Mouse (Mus musculus): Measurements from ENCODE around the gene Urb1.

The Urb1 gene

DNA sequence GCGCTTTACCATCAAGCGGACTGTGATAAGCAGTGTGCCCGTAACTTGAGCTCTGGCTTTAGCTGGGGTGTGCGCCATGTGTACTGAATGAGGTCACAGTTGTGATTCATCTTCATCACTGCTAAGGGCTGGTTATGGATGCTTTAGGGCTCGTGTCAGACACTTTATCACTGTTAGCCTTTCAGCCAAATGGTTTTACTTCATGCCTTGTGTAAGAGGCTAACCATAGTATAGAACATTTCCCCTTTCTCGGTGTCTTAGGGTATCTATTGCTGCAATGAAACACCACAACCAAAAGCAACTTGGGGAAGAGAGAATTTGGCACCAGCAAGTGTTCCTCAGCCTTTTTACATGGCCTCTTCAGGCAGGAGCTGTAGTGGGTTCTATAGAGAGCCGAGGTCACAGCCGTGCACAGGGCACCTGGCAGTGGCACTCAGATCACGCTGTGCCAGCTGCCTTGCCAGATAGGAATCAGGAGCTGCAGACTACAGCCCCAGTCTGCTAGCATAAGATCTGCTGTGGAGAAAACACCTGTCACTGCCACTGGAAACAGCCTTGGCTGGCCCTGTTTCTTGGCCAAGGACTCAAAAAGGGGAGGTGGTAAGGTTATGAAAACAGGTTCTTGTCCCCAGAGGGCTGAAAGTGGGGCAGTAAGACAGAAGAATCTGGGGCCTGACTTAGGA lies 44.9 kb downstream of the Urb1 start:
- no peak for DNase-seq

DNA sequence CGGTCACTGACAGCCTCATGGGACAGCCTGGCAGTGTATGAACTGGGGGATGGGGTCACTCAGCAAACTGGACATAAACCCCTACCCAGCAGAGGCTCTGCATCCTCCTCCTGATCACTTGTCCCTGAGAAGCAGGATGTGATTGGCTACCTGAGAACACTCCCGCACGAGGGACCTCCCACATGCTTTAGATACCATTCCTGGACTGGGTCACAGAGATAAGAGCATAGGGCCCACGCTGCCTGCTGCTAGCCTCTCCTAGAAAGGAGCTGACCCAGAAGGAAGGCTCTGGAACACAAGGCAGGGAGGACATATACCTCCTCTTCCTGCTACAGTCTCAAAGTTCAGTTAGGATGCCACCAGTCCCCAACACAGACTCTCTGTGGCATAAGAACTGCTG lies 49.7 kb downstream of the Urb1 start:
- DNase-seq: no peak

DNA sequence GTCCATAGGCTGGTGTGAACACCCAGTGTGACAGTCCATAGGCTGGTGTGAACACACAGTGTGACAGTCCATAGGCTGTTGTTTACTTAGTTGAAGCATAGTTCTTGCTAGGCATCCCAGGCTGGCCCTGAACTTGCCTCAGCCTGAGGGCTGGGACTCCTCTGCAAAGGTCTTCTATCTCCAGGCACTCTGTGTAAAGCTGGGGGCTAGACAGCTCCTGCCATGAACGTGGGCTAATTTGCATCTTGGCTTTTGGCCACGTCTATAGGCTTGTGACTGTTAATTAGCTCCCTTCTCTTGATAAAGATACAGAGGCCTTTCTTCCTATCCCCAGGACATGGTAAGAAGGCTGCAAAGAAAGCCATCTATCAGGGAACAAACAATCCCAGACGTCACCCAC lies 50.9 kb downstream of the Urb1 start:
- DNase-seq: no peak

DNA sequence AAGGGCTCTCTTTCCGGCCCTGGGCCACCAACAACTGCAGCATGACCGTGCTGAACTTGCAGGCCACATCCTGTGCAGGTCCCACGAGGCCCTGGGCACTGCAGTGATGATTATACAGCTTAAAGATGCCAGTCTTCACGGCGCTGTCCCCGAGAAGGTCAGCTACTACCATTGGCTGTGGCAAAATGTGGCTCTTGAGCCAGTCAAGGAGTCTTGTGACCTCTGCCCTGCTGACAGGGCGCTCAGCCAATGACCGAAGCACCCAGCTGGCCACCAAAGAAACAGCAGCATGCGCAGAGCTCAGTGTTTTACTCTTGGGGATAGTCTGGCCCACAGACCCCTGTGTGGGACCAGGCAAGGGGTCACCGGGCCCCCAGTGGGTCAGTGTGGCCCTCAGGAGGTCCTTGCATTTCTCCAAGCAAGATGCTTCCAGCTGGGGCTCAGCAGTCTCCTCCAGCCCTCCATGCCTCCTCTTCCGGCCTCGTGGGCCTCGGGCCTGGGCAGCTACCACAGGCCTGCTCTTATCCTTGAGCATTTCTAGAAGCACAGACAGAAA lies 56.7 kb downstream of the Urb1 start:
- peak; percentile 22 for DNase-seq

DNA sequence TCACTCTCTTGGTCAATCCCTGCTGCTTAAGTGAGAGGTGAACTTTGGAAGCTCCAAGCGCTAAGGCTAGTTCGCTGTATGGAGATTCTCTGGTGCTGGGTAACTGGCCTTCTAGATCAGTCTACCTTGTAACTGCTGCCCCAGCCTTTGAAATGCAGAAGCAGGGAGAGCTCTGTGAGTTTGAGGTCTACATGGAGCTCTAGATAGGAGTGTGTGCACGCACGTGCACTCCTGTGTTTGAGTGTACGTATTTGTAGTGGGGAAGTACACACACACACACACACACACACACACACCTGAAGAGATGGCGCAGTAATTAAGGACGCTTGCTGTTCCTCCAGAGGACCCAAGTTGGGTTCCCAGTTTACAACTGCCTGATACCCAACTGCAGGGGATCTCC lies 62.0 kb downstream of the Urb1 start:
- no peak for DNase-seq

DNA sequence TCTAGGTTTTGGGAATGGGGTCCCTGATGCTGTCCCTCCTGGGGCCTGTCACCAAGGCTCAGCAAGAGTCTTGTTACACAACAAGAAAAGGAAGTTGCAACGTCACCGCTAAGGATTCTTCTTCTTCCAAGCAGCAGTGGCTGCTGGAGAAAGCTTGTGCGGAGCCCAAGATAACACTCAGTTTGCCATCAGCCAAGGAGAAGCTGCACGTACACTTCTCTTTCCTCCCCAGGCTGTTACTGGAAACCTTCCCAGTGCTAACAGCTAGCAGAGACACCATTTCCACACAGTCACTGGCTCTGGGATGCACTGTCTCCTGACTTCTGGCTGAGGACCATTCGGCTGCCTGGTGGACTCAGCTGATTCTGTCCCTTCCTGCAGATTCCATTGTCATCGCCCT lies 63.1 kb downstream of the Urb1 start:
- DNase-seq: no peak

DNA sequence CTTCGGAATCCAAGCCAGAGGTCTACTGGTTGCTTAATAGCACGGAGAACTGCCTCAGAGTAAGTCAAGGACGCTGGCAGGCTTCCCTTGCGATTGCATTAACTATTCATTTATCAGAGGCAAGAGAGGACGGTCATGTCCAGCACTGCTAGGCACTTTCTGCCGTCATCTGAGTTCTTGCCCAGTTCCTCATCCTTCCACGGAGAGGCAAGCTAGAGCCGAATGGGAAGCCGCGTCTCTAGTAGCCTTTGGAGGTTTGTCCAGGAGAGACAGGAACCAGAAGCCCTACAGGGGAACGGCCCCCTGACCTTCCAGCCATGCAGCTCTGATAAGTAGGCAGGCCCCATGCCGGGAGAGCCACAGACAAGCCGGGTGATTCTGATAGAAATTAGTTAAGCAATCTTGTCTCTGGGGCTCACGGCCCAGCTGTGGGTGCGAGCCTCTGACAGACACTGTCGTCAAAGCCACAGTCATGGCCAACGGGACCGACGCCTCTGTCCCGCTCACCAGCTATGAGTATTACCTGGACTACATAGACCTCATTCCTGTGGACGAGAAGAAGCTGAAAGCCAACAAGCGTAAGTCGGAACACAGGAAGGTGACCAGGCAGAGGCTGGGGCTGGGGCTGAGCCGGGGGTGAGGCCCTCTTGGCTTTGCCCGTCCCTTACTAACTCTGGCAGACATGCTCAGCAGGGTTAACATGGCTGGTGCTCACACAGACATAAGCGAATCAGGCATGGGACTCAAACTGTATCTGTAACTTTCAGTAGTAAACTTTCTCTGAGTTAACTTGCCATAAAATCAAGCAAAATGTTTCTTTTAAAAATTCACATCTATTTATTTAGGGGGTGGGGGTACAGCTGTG lies 71.9 kb downstream of the Urb1 start, which contains the start of gene Mrap:
Gene Mrap (plus strand): TSS at position 116 of the 865 bp plus-strand sequence.
- peak; percentile 26 for DNase-seq

DNA sequence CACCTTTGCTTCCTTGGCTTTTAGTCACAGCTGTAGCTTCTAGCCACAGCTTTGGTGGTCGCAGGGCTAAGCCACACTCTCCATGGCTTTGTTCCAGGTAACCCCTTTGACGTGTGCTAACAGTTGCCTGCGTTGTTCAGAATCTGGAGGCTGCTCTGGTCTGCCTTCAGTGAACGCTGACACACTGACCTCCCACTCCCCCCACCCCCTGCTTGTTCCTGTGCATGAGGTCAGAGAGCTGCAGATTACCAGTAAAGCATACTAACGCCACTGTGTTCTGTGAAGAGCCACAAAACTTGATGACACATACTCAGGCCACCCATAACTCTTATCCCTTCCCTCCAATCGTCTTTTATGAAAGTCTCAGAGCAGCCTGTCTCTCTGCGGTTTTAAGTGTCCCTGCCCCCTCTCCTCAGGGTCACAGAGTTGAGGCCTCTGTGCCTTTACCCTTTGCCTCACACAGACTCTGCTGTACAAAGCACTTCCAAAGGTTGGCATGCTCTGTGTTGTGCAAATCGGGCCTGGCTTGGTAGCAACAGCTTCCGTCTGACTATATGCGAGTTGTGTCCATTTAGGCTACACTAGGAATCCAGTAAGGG lies 73.4 kb downstream of the Urb1 start:
- DNase-seq: no peak

DNA sequence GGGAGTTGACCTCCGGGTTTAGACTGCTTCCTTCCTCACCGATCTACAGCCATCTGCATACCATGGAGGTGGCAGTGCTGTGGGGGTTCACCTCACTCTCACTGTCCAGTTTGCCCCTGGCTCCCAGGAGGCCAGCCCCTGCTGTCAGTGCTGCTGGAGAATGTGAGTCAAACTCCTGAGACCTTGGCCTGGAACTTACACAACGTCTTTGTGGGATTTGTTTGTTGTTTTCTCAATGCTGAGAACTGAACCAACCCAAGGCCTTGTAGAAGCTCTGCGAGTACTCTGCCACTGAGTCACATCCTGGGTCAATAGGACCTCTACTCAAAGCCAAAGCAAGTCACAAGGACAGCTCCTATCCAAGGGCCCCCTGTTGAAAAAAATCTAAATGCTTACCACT lies 74.6 kb downstream of the Urb1 start:
- DNase-seq: no peak

DNA sequence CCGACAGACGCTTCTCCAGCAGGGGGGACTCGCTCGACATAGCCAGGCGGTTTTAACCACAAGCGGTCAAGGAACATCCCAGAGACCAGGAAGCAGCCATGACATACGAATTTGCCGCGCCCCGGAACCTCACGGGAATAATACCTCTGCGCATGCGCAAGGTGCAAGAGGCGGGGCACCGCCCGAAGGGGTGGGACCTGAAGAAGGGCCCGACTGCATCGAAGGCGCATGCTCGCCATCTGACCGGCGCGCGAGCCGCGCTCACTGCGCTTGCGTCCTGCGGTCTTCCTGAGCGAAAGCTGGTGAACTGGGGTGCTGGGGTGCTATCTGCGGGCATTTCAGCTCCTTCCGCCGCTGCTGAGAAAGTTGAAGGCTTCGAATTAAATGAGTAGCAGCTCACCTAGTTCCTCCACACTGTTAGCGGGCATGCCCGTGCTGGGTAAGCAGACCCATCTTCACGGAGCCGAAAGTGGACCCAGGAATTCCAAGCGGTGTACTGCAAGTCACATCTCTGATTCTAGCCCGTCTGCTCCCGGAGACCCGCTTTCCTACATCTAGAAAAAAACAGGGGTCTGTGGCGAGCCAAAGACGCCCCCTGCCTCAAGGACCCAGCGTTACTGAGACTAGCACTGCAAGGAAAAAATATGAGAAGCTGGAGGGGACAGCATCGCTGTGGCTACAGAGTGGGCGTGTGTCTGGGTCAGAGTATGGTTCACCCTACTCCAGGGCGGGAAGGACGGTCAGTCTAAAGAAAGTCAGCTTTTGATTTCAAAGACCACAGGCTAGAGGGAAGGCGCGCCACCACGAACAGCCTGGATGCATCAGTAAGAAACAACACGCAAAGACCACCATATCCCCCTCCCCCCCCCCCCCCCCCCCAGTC lies 82.7 kb downstream of the Urb1 start, which contains the start of gene Mis18a:
Gene Mis18a (minus strand): TSS at position 172 of the 883 bp plus-strand sequence.
- DNase-seq: peak; percentile 97

DNA sequence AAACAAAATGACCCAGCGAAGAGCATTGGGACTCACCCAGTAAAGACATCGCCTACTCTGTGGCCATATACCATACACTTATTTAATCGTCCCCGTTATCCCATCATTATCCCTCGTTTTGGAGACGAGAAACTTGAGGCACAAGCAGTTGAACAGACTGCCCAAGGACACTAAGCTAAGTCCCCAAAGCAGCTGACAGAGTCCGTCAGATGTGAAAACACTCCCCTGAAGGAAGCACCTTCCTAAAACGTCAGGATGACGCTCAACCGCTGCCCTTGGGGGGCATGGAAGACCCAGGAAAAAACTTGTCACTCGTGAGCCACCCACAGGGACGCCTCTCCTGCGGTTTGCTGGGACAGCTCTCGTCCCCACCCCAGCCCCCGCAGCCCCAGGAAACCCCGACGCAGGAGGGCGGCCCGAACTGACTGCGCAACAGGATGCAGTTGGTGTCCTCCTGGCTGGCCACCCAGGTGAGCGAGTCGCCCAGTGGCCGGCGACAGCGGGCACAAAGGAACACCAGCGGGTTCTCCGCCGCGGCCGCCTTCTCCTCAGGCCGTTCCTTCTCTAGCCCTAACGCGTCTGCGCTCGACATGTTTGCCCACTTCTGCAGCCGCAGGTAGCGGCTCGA lies 83.5 kb downstream of the Urb1 start:
- no peak for DNase-seq

DNA sequence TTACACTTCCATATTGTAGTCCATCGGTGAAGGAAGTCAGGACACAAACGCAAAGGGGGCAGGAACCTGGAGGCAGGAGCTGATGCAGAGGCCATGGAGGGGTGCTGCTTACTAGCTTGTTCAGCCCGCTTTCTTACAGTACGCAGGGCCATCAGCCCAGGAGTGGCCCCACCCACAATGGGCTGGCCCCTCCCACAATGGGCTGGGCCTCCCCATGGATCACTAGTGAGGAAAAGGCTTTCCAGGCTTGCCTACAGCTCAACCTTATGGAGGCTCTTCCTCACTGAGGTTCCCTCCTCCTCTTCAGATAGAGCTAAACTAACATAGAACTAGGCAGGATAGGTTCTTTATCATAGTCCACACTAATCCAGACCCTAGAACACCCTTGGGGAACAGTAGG lies 86.2 kb downstream of the Urb1 start:
- no peak for DNase-seq

DNA sequence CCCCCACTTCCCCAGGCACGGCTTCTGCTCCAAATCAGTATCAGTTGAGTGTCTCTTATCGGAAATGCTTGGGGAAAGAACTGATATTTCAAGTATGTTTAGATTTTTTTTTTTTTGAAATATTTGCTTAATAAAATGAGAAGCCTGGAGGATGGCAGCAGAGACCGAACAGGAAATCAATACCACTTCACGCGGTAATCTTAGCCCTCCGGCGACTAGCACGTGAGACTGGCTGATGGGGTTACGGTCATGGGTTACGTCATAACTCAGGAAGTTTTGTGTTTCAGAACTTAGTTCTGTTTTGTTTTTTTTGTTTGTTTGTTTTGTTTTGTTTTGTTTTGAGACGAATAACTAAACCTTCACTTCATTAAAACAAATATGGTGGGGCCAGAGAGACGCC lies 99.9 kb downstream of the Urb1 start:
- no peak for DNase-seq

DNA sequence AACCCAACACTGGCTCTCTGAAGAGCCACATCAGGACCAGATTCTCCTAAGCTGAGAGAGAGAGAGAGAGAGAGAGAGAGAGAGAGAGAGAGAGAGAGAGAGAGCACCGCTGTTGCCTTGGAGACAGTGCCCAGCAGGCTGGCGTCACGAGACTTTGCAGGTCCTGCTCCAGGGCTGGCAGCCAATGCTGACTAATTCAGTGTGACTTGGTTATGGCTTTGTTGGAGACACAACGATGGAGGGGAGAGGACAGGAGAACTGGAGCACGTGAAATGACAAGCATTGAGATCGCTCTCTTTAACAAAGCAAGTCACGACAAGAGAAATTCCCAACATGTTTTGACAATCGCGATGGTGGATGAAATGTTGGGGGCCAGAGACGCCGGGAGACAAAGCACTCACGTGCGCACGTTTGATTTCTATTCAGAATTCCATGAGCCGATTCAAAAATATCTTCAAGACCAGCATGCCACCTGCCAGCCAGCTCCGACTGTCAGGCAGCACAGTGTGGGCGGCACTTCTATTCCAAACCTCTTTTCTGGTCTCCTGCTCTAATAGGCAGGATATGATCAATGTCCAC lies 100.4 kb downstream of the Urb1 start:
- peak; percentile 50 for DNase-seq

DNA sequence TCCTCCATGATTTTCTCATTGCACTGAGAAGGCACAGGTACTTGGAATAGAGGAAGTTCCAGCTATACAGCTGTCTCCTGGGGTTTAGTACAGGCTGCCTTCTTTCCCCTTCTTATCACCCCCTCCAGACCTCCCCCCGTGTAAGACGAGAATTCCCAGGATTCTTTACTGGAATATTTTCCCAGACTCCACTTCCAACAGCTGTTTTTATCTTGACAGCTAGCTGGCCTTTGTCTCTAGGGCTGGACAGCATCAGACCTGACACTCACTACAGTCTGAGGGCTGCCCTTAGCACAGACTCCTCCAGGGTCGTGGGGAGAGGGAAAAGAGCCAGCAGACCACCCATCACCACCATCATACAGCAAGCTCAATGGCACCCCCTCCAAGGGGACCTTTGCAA lies 103.9 kb downstream of the Urb1 start:
- DNase-seq: peak; percentile 34

DNA sequence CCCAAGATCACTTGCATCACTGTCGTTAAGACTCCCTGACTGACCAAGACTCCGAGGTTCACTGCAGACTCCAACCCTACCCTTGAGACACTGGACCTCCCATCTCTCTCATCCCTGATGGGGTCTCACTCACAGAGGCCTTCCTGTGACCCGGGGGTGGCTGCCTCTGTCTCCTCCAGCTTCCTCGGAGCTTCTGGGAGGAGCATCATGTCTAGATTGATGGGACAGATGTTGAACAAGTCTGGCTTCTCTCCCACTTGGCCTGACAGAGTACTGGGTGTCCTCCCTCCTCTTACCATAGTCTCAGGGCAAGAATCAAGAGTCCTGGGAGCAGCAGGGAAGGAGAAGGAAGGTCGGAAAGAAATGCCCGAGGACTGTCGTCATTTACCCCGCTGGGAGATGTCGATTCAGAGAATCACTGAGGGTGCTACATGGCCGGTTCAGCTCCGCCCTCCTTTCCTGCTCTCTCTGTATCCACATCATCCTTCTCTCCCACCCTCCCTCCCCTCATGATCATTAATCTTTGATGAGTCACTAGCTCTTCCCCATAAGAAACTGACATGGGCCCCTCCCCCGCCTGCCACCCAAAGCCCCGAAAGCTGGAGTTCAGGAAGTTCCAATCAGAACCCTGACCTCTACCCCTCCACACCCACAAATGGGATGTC lies 105.9 kb downstream of the Urb1 start:
- DNase-seq: peak; percentile 15

DNA sequence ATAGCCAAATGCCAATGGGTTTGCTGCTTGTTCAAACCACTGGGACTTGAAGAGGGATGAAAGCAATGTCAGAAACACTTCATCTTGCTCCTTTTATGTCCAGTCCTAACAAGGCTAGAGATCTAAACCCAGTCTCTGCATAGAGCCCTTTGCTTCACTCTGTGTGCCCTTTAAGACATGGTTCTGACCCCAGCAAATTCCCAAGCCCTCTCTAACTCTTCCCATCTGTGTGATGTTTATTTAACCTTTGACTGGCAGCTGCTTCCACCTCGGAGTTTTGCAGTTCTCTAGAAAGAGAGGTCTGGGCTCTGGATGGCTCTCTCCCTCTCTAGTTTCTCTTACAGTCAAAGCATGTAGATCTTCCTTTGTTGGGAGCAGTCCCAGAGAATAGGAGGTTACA lies 106.6 kb downstream of the Urb1 start:
- DNase-seq: no peak

DNA sequence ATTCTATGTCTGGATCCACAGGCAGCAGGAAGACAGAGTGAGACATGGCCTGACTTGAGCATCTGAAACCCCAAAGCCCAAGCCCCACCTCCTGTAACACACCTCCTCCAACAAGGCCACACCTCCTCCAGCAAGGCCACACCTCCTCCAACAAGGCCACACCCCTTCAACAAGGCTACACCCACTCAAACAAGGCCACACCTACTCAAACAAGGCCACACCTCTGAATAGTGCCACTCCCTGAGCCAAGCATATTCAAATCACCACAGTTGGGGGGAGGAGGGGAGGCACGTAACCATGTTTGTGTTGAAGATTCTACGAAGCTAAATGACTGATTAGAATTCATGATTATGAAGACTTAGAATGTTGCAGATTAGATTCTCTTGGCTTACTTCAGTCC lies 108.7 kb downstream of the Urb1 start:
- no peak for DNase-seq
